Mouse (Mus musculus) embryo, embryonic 11 days (tissue): ENCODE measurements around the gene Phip.

Source experiments
- DNase-seq: peaks from one replicate; pipeline ENCODE4 v3.0.0-alpha.2; 2015

Gene Phip

GRCm38 (mm10) chr9:82975342-82976215 lies at the start of gene Phip:
Gene Phip (minus strand): TSS chr9:82975516.
- peak; percentile 96 for DNase-seq

GRCm38 (mm10) chr9:83023724-83024123 lies 48.4 kb upstream of the Phip start:
- DNase-seq = no peak

- DNase-seq = no peak
Observed at GRCm38 (mm10) chr9:83014516-83014915, 39.2 kb upstream of the Phip start.

GRCm38 (mm10) chr9:83008306-83008705 lies 33.0 kb upstream of the Phip start:
- no peak for DNase-seq

GRCm38 (mm10) chr9:83001342-83001741 lies 26.0 kb upstream of the Phip start:
- DNase-seq = no peak

- DNase-seq = no peak
Observed at GRCm38 (mm10) chr9:82997765-82998500, 22.6 kb upstream of the Phip start.

GRCm38 (mm10) chr9:82976936-82977335 lies 1.6 kb upstream of the Phip start:
- peak; percentile 65 for DNase-seq

GRCm38 (mm10) chr9:82976219-82976618 lies 903 bp upstream of the Phip start:
- DNase-seq = no peak

GRCm38 (mm10) chr9:82974962-82975341 lies 364 bp downstream of the Phip start:
- no peak for DNase-seq

- DNase-seq = peak; percentile 95
Observed at GRCm38 (mm10) chr9:82974187-82974861, 992 bp downstream of the Phip start.

- peak; percentile 9 for DNase-seq
Observed at GRCm38 (mm10) chr9:82973321-82973892, 1.9 kb downstream of the Phip start.

GRCm38 (mm10) chr9:82971433-82971832 lies 3.9 kb downstream of the Phip start:
- no peak for DNase-seq

GRCm38 (mm10) chr9:82967076-82967621 lies 8.2 kb downstream of the Phip start:
- DNase-seq = no peak

- no peak for DNase-seq
Observed at GRCm38 (mm10) chr9:82963981-82964380, 11.3 kb downstream of the Phip start.

- DNase-seq = no peak
Observed at GRCm38 (mm10) chr9:82961352-82961751, 14.0 kb downstream of the Phip start.

GRCm38 (mm10) chr9:82955267-82955666 lies 20.0 kb downstream of the Phip start:
- DNase-seq = peak; percentile 31

- no peak for DNase-seq
Observed at GRCm38 (mm10) chr9:82952330-82952729, 23.0 kb downstream of the Phip start.

GRCm38 (mm10) chr9:82951435-82952004 lies 23.8 kb downstream of the Phip start:
- DNase-seq = no peak

- DNase-seq = no peak
Observed at GRCm38 (mm10) chr9:82907246-82907645, 68.1 kb downstream of the Phip start.

- no peak for DNase-seq
Observed at GRCm38 (mm10) chr9:82888645-82889044, 86.7 kb downstream of the Phip start.

GRCm38 (mm10) chr9:82884177-82884576 lies 91.1 kb downstream of the Phip start:
- no peak for DNase-seq

GRCm38 (mm10) chr9:82877078-82877477 lies 98.2 kb downstream of the Phip start:
- DNase-seq = no peak
